Mouse (Mus musculus): ENCODE measurements at regions not wholly inside any gene's neighbourhood (a gene's known extent, or its start where the extent isn't known, plus 50 kb on each side); places are given as distances from the start of the nearest gene placed in this dataset.
A peak's percentile ranks its signal among the peaks of the same experiment; 100 is the strongest.

DNA sequence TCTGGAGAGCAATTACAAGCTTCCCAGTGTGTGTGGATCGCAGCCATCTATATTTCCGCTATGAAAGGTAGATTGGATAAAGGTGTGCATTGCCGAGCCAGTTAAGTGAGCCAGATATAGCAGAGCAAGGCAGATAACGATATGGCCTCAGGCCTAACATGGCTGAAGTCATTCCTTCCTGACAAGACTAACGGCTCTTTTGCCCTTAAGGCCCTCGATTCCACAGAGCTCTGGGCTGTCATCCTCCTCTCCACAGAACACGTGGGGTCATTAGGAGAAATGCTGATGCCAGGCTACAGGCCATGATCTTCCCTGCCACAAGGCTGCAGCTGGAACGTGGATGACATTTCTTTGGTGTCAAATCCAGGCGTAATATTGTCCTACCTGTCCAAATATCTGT lies 72.7 kb upstream of the Pbx1 start:
- no peak overlapping the region for H3K27ac ChIP-seq (replicated peaks in 1 of 2; ENCODE audit: control insufficient read depth in 1 of 2, insufficient read depth in 1 of 2, low read depth in 2 of 2, low read length in 2 of 2)
- WGBS, result 52% methylated on average over 9 of the region's 9 CpGs
- no peak overlapping the region for H3K4me2 ChIP-seq (ENCODE audit: low read length)
- H3K36me3 ChIP-seq (ENCODE audit: control insufficient read depth, insufficient read depth, low read length), result no peaks in the 10 kb centered on the region
- H3K9ac ChIP-seq (ENCODE audit: low read length), result no peak overlapping the region
- H3K4me3 ChIP-seq (ENCODE audit: control insufficient read depth in 1 of 2, insufficient read depth in 1 of 2, low read depth in 1 of 2, low read length in 2 of 2), result no peak overlapping the region
- peaks cover 2 to 10% of the 10 kb centered on the region in 2 experiments; a peak in 2 of 4 replicates for H3K4me1 ChIP-seq (ENCODE audit: control insufficient read depth in 2 of 2, insufficient read depth in 2 of 2, low read length in 2 of 2)
- no peaks in the 10 kb centered on the region for H3K9me3 ChIP-seq (ENCODE audit: control insufficient read depth, low read length)
- no peaks in the 10 kb centered on the region for H3K27me3 ChIP-seq (ENCODE audit: control insufficient read depth, insufficient read depth, low read length)
- ATAC-seq (ENCODE audit: insufficient number of reproducible peaks, insufficient read depth, low FRiP score, low read depth), result no peak

DNA sequence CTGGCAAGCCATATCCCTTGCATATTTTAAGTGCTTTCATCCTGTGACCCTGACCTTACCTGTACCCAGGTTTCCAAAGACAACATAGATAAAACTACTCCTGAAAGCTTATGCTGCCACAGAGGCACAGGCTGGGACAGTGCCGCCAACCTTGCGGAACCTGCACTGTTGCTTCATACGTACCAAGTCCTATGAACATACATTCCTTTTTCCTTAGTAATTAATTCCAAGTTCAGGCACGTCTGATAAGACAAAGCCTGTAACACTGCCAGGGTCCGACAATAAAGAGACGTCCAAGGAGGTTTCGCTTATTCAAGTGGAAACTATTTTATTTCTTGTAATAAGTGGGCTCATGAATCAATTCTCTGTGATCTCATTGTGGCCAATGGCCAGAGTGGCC lies 70.2 kb upstream of the Pbx1 start:
- peaks cover 2 to 10% of the 10 kb centered on the region in 2 experiments; a peak in 2 of 4 replicates for H3K4me1 ChIP-seq (ENCODE audit: control insufficient read depth in 2 of 2, insufficient read depth in 2 of 2, low read length in 2 of 2)
- H3K27me3 ChIP-seq (ENCODE audit: control insufficient read depth, insufficient read depth, low read length), result no peaks in the 10 kb centered on the region
- no peak overlapping the region for H3K4me3 ChIP-seq (ENCODE audit: control insufficient read depth in 1 of 2, insufficient read depth in 1 of 2, low read depth in 1 of 2, low read length in 2 of 2)
- no peaks in the 10 kb centered on the region for H3K9me3 ChIP-seq (ENCODE audit: control insufficient read depth, low read length)
- H3K36me3 ChIP-seq (ENCODE audit: control insufficient read depth, insufficient read depth, low read length), result no peaks in the 10 kb centered on the region
- peak; percentile 59; the same call in 1 of the 2 replicates for ATAC-seq (ENCODE audit: insufficient number of reproducible peaks, insufficient read depth, low FRiP score, low read depth)
- H3K9ac ChIP-seq (ENCODE audit: low read length), result 0 out of 2 replicates have a peak overlapping the region, but pooled peaks have one; percentile 21
- peak overlapping the region; percentile 48 for H3K4me2 ChIP-seq (ENCODE audit: low read length)
- 18% methylated on average over 7 of the region's 7 CpGs for WGBS
- H3K27ac ChIP-seq (replicated peaks in 1 of 2; ENCODE audit: control insufficient read depth in 1 of 2, insufficient read depth in 1 of 2, low read depth in 2 of 2, low read length in 2 of 2), result peak overlapping the region; percentile 55 to 77

DNA sequence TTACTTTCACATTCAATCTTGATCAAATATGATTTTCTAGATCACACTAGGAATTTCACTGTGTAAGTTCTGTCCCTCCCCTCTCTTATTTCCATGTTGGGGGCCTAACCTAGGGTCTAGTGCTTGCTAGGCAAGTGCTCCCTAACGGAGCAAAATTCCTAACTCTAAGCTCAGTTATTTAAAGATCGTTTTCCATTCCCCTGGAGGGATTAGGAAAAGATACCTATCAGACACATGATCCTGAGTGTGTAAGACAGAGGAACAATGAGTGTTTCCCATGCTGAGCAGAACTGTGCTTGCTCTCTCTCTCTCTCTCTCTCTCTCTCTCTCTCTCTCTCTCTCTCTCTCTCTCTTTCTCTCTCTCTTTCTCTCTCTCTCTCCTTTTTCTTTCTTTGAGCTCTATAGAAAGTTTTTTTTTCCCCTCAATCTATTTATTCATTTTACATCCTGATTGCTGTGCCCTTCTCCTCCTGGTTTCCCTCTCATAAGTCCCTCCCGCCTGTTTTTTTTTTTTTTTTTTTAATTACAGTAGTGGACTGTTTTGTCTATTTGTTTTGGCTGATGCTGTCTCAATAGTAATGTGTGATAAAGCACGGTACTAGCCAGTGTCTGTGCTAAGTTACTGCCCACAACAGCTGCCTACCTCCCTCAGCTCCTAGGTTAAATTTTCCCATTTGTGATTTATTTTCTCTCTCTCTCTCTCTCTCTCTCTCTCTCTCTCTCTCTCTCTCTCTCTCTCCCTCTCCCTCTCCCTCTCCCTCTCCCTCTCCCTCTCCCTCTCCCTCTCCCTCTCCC lies 69.5 kb upstream of the Pbx1 start:
- ATAC-seq (ENCODE audit: insufficient number of reproducible peaks, insufficient read depth, low FRiP score, low read depth), result no peak
- Histone ChIP-seq H3K9me3 (ENCODE audit: control insufficient read depth, low read length) (no peaks in the 10 kb centered on the region), H3K4me1 (ENCODE audit: control insufficient read depth in 2 of 2, insufficient read depth in 2 of 2, low read length in 2 of 2) (peaks cover 2 to 10% of the 10 kb centered on the region in 2 experiments; a peak in 2 of 4 replicates), H3K27me3 (ENCODE audit: control insufficient read depth, insufficient read depth, low read length) (no peaks in the 10 kb centered on the region), H3K9ac (ENCODE audit: low read length) (no peak overlapping the region), H3K4me2 (ENCODE audit: low read length) (peak overlapping the region; percentile 48; the same call in 1 of the 2 replicates), H3K27ac (replicated peaks in 1 of 2; ENCODE audit: control insufficient read depth in 1 of 2, insufficient read depth in 1 of 2, low read depth in 2 of 2, low read length in 2 of 2) (peak overlapping the region in 1 of 2 experiments; percentile 55; a peak in 2 of 4 replicates), H3K36me3 (ENCODE audit: control insufficient read depth, insufficient read depth, low read length) (no peaks in the 10 kb centered on the region), H3K4me3 (ENCODE audit: control insufficient read depth in 1 of 2, insufficient read depth in 1 of 2, low read depth in 1 of 2, low read length in 2 of 2) (no peak overlapping the region)
- 18% methylated on average over 4 of the region's 4 CpGs for WGBS

DNA sequence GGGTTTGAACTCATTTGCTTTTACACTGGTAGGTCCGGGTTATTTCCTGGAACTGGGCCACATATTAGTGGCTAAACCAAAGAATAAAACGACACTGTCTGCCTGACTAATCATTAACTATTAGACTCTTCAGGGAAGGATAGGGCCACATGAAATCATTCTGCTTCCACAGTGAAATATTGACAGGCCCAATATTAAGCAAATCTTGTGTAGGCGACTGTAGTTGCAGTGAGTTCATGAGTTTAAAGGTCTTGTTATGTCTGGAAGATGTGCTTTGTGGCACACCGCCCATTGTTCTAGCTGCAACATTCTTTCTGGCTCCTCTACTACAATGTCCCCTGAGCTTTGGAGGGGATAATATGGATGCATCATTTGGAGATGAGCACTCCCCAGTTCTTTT lies 65.7 kb upstream of the Pbx1 start:
- no peak overlapping the region for H3K27ac ChIP-seq (replicated peaks in 1 of 2; ENCODE audit: control insufficient read depth in 1 of 2, insufficient read depth in 1 of 2, low read depth in 2 of 2, low read length in 2 of 2)
- H3K36me3 ChIP-seq (ENCODE audit: control insufficient read depth, insufficient read depth, low read length), result no peaks in the 10 kb centered on the region
- H3K4me2 ChIP-seq (ENCODE audit: low read length), result no peak overlapping the region
- no peak overlapping the region for H3K4me3 ChIP-seq (ENCODE audit: control insufficient read depth in 1 of 2, insufficient read depth in 1 of 2, low read depth in 1 of 2, low read length in 2 of 2)
- H3K9ac ChIP-seq (ENCODE audit: low read length), result no peak overlapping the region
- H3K9me3 ChIP-seq (ENCODE audit: control insufficient read depth, low read length), result no peaks in the 10 kb centered on the region
- H3K4me1 ChIP-seq (ENCODE audit: control insufficient read depth in 2 of 2, insufficient read depth in 2 of 2, low read length in 2 of 2), result peaks cover 0 to 10% of the 10 kb centered on the region in 2 experiments; a peak in 2 of 4 replicates
- no peaks in the 10 kb centered on the region for H3K27me3 ChIP-seq (ENCODE audit: control insufficient read depth, insufficient read depth, low read length)
- no peak for ATAC-seq (ENCODE audit: insufficient number of reproducible peaks, insufficient read depth, low FRiP score, low read depth)
- WGBS, result 85% methylated on average over 4 of the region's 4 CpGs

DNA sequence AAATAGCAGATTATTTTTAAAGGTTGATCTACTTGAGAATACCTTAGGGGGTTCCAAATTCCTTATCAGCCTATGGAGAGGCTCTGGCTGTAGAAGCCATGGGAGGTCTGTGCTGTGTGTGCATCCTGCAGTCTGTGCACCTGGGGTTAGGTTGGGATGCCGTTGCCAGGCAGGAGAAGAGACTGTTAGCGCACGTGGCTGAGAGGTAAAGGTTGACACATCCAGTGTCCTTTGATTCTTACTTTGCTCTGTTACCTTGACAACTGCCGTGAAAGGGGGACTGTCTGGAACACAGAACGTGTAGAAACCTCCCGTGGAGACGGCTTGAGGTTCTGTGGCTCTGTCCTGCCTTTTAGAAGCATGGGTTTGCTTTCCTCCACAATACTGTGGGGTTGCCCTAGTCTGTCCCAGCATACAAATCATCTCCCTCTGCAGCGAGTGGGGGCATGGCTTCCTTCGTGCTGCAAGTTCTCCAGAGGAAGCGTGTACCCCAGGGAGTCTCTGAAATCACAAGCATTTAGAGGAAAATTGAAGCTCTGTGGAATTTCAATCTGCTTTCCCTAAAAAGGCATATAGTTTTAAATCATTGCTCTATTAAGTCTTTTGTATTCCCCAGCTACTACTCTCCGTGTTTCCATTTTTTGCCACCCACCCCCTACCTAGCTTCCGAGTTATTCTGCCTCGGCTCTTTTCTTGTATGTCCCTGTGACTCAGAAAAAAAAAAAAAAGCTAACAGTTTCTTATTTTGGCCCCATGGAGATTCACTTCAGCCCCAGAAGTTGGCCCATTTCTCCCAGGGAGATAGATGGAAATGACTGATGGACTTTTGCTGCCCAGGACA lies 63.8 kb upstream of the Pbx1 start:
- no peak overlapping the region for H3K9ac ChIP-seq (ENCODE audit: low read length)
- no peaks in the 10 kb centered on the region for H3K9me3 ChIP-seq (ENCODE audit: control insufficient read depth, low read length)
- no peak for ATAC-seq (ENCODE audit: insufficient number of reproducible peaks, insufficient read depth, low FRiP score, low read depth)
- no peak overlapping the region for H3K4me3 ChIP-seq (ENCODE audit: control insufficient read depth in 1 of 2, insufficient read depth in 1 of 2, low read depth in 1 of 2, low read length in 2 of 2)
- H3K36me3 ChIP-seq (ENCODE audit: control insufficient read depth, insufficient read depth, low read length), result no peaks in the 10 kb centered on the region
- no peaks in the 10 kb centered on the region for H3K27me3 ChIP-seq (ENCODE audit: control insufficient read depth, insufficient read depth, low read length)
- no peak overlapping the region for H3K27ac ChIP-seq (replicated peaks in 1 of 2; ENCODE audit: control insufficient read depth in 1 of 2, insufficient read depth in 1 of 2, low read depth in 2 of 2, low read length in 2 of 2)
- no peaks in the 10 kb centered on the region for H3K4me1 ChIP-seq (ENCODE audit: control insufficient read depth in 2 of 2, insufficient read depth in 2 of 2, low read length in 2 of 2)
- H3K4me2 ChIP-seq (ENCODE audit: low read length), result no peak overlapping the region
- 67% methylated on average over 13 of the region's 13 CpGs for WGBS

DNA sequence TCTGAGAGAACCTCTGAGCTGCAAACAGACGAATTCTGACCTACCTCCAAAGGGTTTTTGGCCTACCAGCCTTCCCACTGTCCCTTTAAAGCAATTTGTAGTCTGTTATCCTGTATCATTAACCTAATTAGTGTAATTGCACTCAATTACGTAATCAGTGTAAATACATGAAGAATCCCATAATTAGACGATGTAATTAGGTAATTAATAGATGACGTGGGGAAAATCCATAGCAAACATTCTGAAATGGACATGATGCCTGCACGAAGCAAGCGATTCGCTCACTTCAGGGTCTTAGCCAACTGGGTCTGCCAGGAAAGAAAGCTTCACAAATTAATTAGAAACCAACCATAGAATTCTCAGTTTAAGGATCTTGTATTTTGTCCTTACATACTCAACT lies 55.4 kb upstream of the Pbx1 start:
- H3K4me3 ChIP-seq (ENCODE audit: control insufficient read depth in 1 of 2, insufficient read depth in 1 of 2, low read depth in 1 of 2, low read length in 2 of 2), result no peak overlapping the region
- H3K4me2 ChIP-seq (ENCODE audit: low read length), result no peak overlapping the region
- H3K36me3 ChIP-seq (ENCODE audit: control insufficient read depth, insufficient read depth, low read length), result no peaks in the 10 kb centered on the region
- WGBS, result 81% methylated on average over 7 of the region's 7 CpGs
- no peak overlapping the region for H3K9ac ChIP-seq (ENCODE audit: low read length)
- H3K4me1 ChIP-seq (ENCODE audit: control insufficient read depth in 2 of 2, insufficient read depth in 2 of 2, low read length in 2 of 2), result peaks cover 0 to 3% of the 10 kb centered on the region in 2 experiments; a peak in 1 of 4 replicates
- no peak for ATAC-seq (ENCODE audit: insufficient number of reproducible peaks, insufficient read depth, low FRiP score, low read depth)
- no peaks in the 10 kb centered on the region for H3K27me3 ChIP-seq (ENCODE audit: control insufficient read depth, insufficient read depth, low read length)
- H3K27ac ChIP-seq (replicated peaks in 1 of 2; ENCODE audit: control insufficient read depth in 1 of 2, insufficient read depth in 1 of 2, low read depth in 2 of 2, low read length in 2 of 2), result no peak overlapping the region
- no peaks in the 10 kb centered on the region for H3K9me3 ChIP-seq (ENCODE audit: control insufficient read depth, low read length)

DNA sequence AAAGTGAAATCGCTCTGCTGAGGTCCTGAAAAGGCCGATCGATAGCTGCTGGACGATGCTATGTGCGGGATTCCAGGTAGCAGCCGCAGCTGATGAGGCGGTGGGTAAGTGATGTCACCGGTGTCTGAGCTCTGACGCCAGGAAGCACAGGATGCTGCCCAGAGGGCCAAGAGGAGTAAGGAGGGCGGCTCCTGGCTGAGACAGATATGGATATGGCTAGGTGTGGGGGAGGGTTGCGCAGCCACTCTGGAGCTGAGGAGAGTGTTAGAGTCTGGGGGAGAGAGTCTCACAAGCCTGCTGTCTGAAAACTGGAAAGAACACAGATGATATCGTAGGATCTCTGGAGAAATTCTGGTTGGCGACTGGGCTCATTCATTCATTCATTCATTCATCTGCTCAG lies 51.6 kb upstream of the Pbx1 start:
- Histone ChIP-seq H3K27me3 (ENCODE audit: control insufficient read depth, insufficient read depth, low read length) (no peaks in the 10 kb centered on the region), H3K4me2 (ENCODE audit: low read length) (peak overlapping the region; percentile 27; the same call in 1 of the 2 replicates), H3K27ac (replicated peaks in 1 of 2; ENCODE audit: control insufficient read depth in 1 of 2, insufficient read depth in 1 of 2, low read depth in 2 of 2, low read length in 2 of 2) (no peak overlapping the region), H3K9ac (ENCODE audit: low read length) (no peak overlapping the region), H3K36me3 (ENCODE audit: control insufficient read depth, insufficient read depth, low read length) (no peaks in the 10 kb centered on the region), H3K4me1 (ENCODE audit: control insufficient read depth in 2 of 2, insufficient read depth in 2 of 2, low read length in 2 of 2) (peaks cover 0 to 3% of the 10 kb centered on the region in 2 experiments; a peak in 1 of 4 replicates), H3K4me3 (ENCODE audit: control insufficient read depth in 1 of 2, insufficient read depth in 1 of 2, low read depth in 1 of 2, low read length in 2 of 2) (no peak overlapping the region), H3K9me3 (ENCODE audit: control insufficient read depth, low read length) (no peaks in the 10 kb centered on the region)
- 49% methylated on average over 13 of the region's 13 CpGs for WGBS
- no peak for ATAC-seq (ENCODE audit: insufficient number of reproducible peaks, insufficient read depth, low FRiP score, low read depth)
